Mouse (Mus musculus) ZHBTc4 (cell line): ENCODE data around the gene 1700017B05Rik.
A peak's percentile ranks its signal among the peaks of the same experiment; 100 is the strongest.
"Not testable (repeated sequence)": the region's sequence is repeated elsewhere in the genome, so short reads cannot be mapped to it uniquely, and the experiment has no call there.

Experiments
- DNase-seq: peaks from one replicate; pipeline ENCODE4 v3.0.0-alpha.2; 2011; ENCODE audit warnings: low read depth, low spot score

Gene 1700017B05Rik

GRCm38 (mm10) chr9:57248030-57248942, 14.1 kb downstream of the 1700017B05Rik start:
- DNase-seq: no peak

GRCm38 (mm10) chr9:57247201-57247671, 15.2 kb downstream of the 1700017B05Rik start:
- DNase-seq: no peak

- DNase-seq: no peak
These were observed 15.9 kb downstream of the 1700017B05Rik start for GRCm38 (mm10) chr9:57246482-57246881.

GRCm38 (mm10) chr9:57244106-57244685, 18.2 kb downstream of the 1700017B05Rik start:
- DNase-seq: peak; percentile 85

- peak; percentile 66 for DNase-seq
These were observed 19.5 kb downstream of the 1700017B05Rik start for GRCm38 (mm10) chr9:57242916-57243315.

GRCm38 (mm10) chr9:57241111-57241510, 21.3 kb downstream of the 1700017B05Rik start:
- DNase-seq: no peak

- DNase-seq: no peak
These were observed 24.2 kb downstream of the 1700017B05Rik start for GRCm38 (mm10) chr9:57238220-57238619.

- DNase-seq: no peak
These were observed 24.7 kb downstream of the 1700017B05Rik start for GRCm38 (mm10) chr9:57237705-57238104.

- DNase-seq: no peak
These were observed 26.2 kb downstream of the 1700017B05Rik start, which contains the start of gene Trcg1 for GRCm38 (mm10) chr9:57236256-57236655. Gene Trcg1, plus strand, starts transcription at chr9:57236556.

GRCm38 (mm10) chr9:57233767-57234166, 28.6 kb downstream of the 1700017B05Rik start:
- no peak for DNase-seq

- no peak for DNase-seq
These were observed 29.3 kb downstream of the 1700017B05Rik start for GRCm38 (mm10) chr9:57233142-57233541.

- DNase-seq: no peak
These were observed 30.0 kb downstream of the 1700017B05Rik start for GRCm38 (mm10) chr9:57232341-57232940.

- no peak for DNase-seq
These were observed 30.7 kb downstream of the 1700017B05Rik start for GRCm38 (mm10) chr9:57231536-57232255.

GRCm38 (mm10) chr9:57230146-57230783, 32.1 kb downstream of the 1700017B05Rik start:
- no peak for DNase-seq

- no peak for DNase-seq
These were observed 32.7 kb downstream of the 1700017B05Rik start for GRCm38 (mm10) chr9:57229726-57230125.

GRCm38 (mm10) chr9:57228186-57228585, 34.2 kb downstream of the 1700017B05Rik start:
- DNase-seq: no peak

GRCm38 (mm10) chr9:57227203-57227602, 35.2 kb downstream of the 1700017B05Rik start:
- DNase-seq: no peak

GRCm38 (mm10) chr9:57226628-57227122, 35.7 kb downstream of the 1700017B05Rik start:
- not testable (repeated sequence) for DNase-seq

- no peak for DNase-seq
These were observed 36.4 kb downstream of the 1700017B05Rik start for GRCm38 (mm10) chr9:57225780-57226627.

GRCm38 (mm10) chr9:57223341-57223740, 39.1 kb downstream of the 1700017B05Rik start:
- no peak for DNase-seq
